Mouse (Mus musculus) c-Kit-positive CD71-negative TER-119-negative erythroid progenitor cells, embryonic 14.5 days (primary cell): Measurements from ENCODE around the gene Gm9844.

Source experiments
- DNase-seq: peaks from one replicate; pipeline ENCODE4 v3.0.0-alpha.2; 2013; ENCODE audit warnings: low read depth

Gm9844 gene

GRCm38 (mm10) chr7:24901842-24902241 lies 39.8 kb downstream of the Gm9844 start:
- DNase-seq = no peak

GRCm38 (mm10) chr7:24902264-24902629 lies 40.2 kb downstream of the Gm9844 start:
- no peak for DNase-seq

GRCm38 (mm10) chr7:24902630-24903443 lies 40.8 kb downstream of the Gm9844 start, which contains the start of gene Arhgef1:
Gene Arhgef1 (plus strand): TSS chr7:24902912.
- no peak for DNase-seq

GRCm38 (mm10) chr7:24903444-24903825 lies 41.4 kb downstream of the Gm9844 start:
- no peak for DNase-seq

GRCm38 (mm10) chr7:24904070-24904483 lies 42.1 kb downstream of the Gm9844 start:
- peak; percentile 95 for DNase-seq

GRCm38 (mm10) chr7:24904936-24905335 lies 42.9 kb downstream of the Gm9844 start:
- peak; percentile 80 for DNase-seq

GRCm38 (mm10) chr7:24906551-24906950 lies 44.5 kb downstream of the Gm9844 start:
- no peak for DNase-seq

- DNase-seq = no peak
These were observed 45.3 kb downstream of the Gm9844 start for GRCm38 (mm10) chr7:24907211-24907748.
